Mouse (Mus musculus) lung, embryonic 15.5 days (tissue): ENCODE measurements around the gene Zkscan3. TPM values are rescaled to one million over a fixed set of nuclear protein-coding genes. Genes with fewer than 3 reads are reported as not detected.
"Not testable (repeated sequence)": the region's sequence is repeated elsewhere in the genome, so short reads cannot be mapped to it uniquely, and the experiment has no call there.

Experiments
- ATAC-seq: fragments of 200-750 bp; cut with Nextera tagmentation; 2 replicates; pipeline ENCODE4 v1.8.0; 2017; ENCODE audit warnings: moderate number of reproducible peaks, borderline replicate concordance; ENCODE audit not compliant: low FRiP score, low TSS enrichment; ENCODE audit errors: extremely low read depth
- H3K27ac ChIP-seq: fragments of 300-500 bp; sonication (generic); 2 replicates; pipeline ENCODE4 v1.5.1; 2015; ENCODE audit warnings: moderate library complexity, mild to moderate bottlenecking, inconsistent platforms
- H3K27me3 ChIP-seq: fragments of 300-500 bp; sonication (generic); 2 replicates; pipeline ENCODE4 v1.6.1; 2015; ENCODE audit warnings: inconsistent platforms
- H3K36me3 ChIP-seq: fragments of 300-500 bp; sonication (generic); 2 replicates; pipeline ENCODE4 v1.6.1; 2015; ENCODE audit warnings: inconsistent platforms
- H3K4me1 ChIP-seq: fragments of 300-500 bp; sonication (generic); 2 replicates; pipeline ENCODE4 v1.6.1; 2015; ENCODE audit warnings: inconsistent platforms
- H3K4me2 ChIP-seq: fragments of 300-500 bp; sonication (generic); 2 replicates; pipeline ENCODE4 v1.6.1; 2015; ENCODE audit warnings: inconsistent platforms, mild to moderate bottlenecking, moderate library complexity
- H3K4me3 ChIP-seq: fragments of 300-500 bp; sonication (generic); 2 replicates; pipeline ENCODE4 v1.5.1; 2015; ENCODE audit warnings: mild to moderate bottlenecking, inconsistent platforms
- H3K9ac ChIP-seq: fragments of 300-500 bp; sonication (generic); 2 replicates; pipeline ENCODE4 v1.6.1; 2015; ENCODE audit warnings: inconsistent platforms
- H3K9me3 ChIP-seq: fragments of 300-500 bp; sonication (generic); 2 replicates; pipeline ENCODE4 v1.6.1; 2016; ENCODE audit warnings: inconsistent platforms
- WGBS: fragments of 180-500 bp; shearing (Covaris S2); methylation state at CpG from one replicate; pipeline ENCODE4 v1.1.7; 2015; 5-methylcytosine and 5-hydroxymethylcytosine counted together
- polyA plus RNA-seq: library from polyadenylated mRNA; unstranded; fragments of >200 nt; fragmentation: Nextera tagmentation; extraction: Ambion mirVana; gene quantifications from 2 replicates; pipeline ENCODE4 v1.2.1, GENCODE M21; 2015

Zkscan3 gene
- polyA plus RNA-seq, 1 experiment from 2014 or later = 90.4 TPM

- H3K27me3 ChIP-seq = no peaks in the 10 kb centered on the region
- H3K9me3 ChIP-seq = no peaks in the 10 kb centered on the region
- no peak for ATAC-seq
- peak overlapping the region; percentile 63 for H3K27ac ChIP-seq
- no peaks in the 10 kb centered on the region for H3K36me3 ChIP-seq
- peak overlapping the region; percentile 27; the same call in 1 of the 2 replicates for H3K4me2 ChIP-seq
- no peak overlapping the region for H3K9ac ChIP-seq
- 62% methylated on average over 4 of the region's 4 CpGs for WGBS
- H3K4me1 ChIP-seq = peaks cover 5% of the 10 kb centered on the region; the same call in 1 of the 2 replicates
- no peak overlapping the region for H3K4me3 ChIP-seq
Measured at GRCm38 (mm10) chr13:21415266-21415665, 12.7 kb upstream of the Zkscan3 start.

- Histone ChIP-seq H3K4me2 (peak overlapping the region; percentile 27; the same call in 1 of the 2 replicates), H3K9ac (no peak overlapping the region), H3K27me3 (no peaks in the 10 kb centered on the region), H3K27ac (peak overlapping the region; percentile 63), H3K36me3 (no peaks in the 10 kb centered on the region), H3K4me3 (no peak overlapping the region), H3K9me3 (no peaks in the 10 kb centered on the region), H3K4me1 (peaks cover 5% of the 10 kb centered on the region; the same call in 1 of the 2 replicates)
- peak; percentile 49; the same call in 1 of the 2 replicates for ATAC-seq
- 49% methylated on average over 14 of the region's 15 CpGs for WGBS
Measured at GRCm38 (mm10) chr13:21414231-21415212, 12.0 kb upstream of the Zkscan3 start.

DNA sequence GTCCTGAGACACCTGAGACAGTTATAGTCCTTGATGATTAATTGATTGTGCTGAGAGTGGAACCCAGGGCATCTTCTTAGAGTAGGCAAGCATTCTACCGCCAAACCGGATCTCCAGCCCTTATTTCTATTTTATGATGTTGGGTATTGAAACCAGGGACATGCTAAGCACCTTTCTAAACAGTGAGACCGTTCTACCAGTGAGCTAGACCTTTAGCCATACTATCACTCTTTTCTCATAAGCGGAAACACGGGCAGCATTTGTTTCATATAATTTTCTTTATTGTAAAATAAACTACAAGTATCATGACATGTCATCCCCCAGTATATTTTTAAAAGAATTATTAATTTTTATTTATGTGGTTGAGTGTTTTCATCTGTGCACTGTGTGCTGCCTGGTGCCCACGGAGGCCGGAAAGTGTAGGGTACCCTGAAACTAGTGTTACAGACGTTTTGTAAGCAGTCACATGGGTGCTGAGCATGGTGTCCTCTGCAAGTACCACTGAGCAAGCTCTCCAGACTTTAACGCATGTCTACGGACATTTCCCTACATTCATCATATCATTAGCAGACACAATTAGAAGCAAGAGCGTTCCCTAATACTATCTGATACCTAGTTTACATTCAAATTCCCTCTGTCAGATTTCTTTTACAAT is 6.4 kb upstream of the Zkscan3 start:
- Histone ChIP-seq H3K9me3 (no peaks in the 10 kb centered on the region), H3K36me3 (no peaks in the 10 kb centered on the region), H3K9ac (peak overlapping the region; percentile 27; the same call in 1 of the 2 replicates), H3K27me3 (no peaks in the 10 kb centered on the region), H3K4me2 (peak overlapping the region; percentile 70), H3K4me3 (peak overlapping the region; percentile 46), H3K4me1 (peaks cover 11% of the 10 kb centered on the region; the same call in 1 of the 2 replicates), H3K27ac (peak overlapping the region; percentile 6; the same call in 1 of the 2 replicates)
- no peak for ATAC-seq
- WGBS = 48% methylated on average over 11 of the region's 11 CpGs

- H3K27ac ChIP-seq = peak overlapping the region; percentile 52
- H3K36me3 ChIP-seq = no peaks in the 10 kb centered on the region
- peak; percentile 95 for ATAC-seq
- H3K27me3 ChIP-seq = no peaks in the 10 kb centered on the region
- peak overlapping the region; percentile 57 for H3K9ac ChIP-seq
- 3% methylated on average over 27 of the region's 27 CpGs for WGBS
- peak overlapping the region; percentile 46 for H3K4me3 ChIP-seq
- no peaks in the 10 kb centered on the region for H3K9me3 ChIP-seq
- peak overlapping the region; percentile 70 for H3K4me2 ChIP-seq
- peaks cover 11% of the 10 kb centered on the region; the same call in 1 of the 2 replicates for H3K4me1 ChIP-seq
Measured at GRCm38 (mm10) chr13:21407969-21408804, 5.6 kb upstream of the Zkscan3 start.

- ATAC-seq = no peak
- Histone ChIP-seq H3K9me3 (no peaks in the 10 kb centered on the region), H3K9ac (no peak overlapping the region), H3K27me3 (no peaks in the 10 kb centered on the region), H3K4me3 (no peak overlapping the region), H3K36me3 (no peaks in the 10 kb centered on the region), H3K4me2 (peak overlapping the region; percentile 70; the same call in 1 of the 2 replicates), H3K4me1 (peaks cover 11% of the 10 kb centered on the region; the same call in 1 of the 2 replicates), H3K27ac (no peak overlapping the region)
- 80% methylated on average over 11 of the region's 11 CpGs for WGBS
Measured at GRCm38 (mm10) chr13:21407341-21407740, 4.8 kb upstream of the Zkscan3 start.

GRCm38 (mm10) chr13:21402848-21403247 is 293 bp upstream of the Zkscan3 start:
- Histone ChIP-seq H3K9me3 (no peaks in the 10 kb centered on the region), H3K4me3 (peak overlapping the region; percentile 89), H3K4me1 (peaks cover 16% of the 10 kb centered on the region), H3K27me3 (no peaks in the 10 kb centered on the region), H3K4me2 (peak overlapping the region; percentile 62), H3K27ac (0 out of 2 replicates have a peak overlapping the region, but pooled peaks have one; percentile 82), H3K36me3 (peaks cover 12% of the 10 kb centered on the region), H3K9ac (peak overlapping the region; percentile 92)
- ATAC-seq = no peak
- WGBS = 0% methylated on average over 2 of the region's 2 CpGs

DNA sequence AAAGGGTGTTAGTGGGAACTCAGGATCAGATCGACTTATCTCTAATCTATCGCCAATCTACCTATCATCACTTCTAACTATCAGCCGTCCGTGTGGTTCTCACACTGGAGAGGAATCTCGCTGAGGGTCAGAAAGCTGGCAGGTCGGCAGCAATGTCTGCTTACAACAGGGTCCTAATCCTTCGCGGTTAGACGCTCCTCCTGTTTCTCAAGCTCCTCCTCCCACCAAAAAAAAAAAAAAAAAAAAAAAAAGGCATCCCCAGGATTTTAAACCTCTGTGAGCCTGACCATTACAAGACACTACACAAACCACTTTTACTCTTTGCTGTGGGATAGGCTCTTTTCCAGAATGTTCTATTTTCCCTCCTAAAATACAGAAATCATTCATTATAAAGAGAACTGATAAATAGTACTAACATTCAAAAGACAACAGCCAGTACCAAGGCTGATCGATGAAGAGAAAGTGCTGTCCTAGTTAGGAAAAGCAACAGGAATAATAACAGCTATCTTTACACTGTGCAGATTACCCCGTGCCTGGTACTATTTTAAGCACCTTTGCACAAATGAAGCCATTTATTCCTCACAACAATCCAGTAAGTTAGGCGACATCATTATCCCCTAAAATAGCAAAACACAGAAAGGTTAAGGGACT is 794 bp downstream of the Zkscan3 start:
- Histone ChIP-seq H3K36me3 (peaks cover 12% of the 10 kb centered on the region), H3K4me1 (peaks cover 11% of the 10 kb centered on the region; the same call in 1 of the 2 replicates), H3K9ac (peak overlapping the region; percentile 92), H3K4me2 (peak overlapping the region; percentile 62), H3K4me3 (peak overlapping the region; percentile 89), H3K27me3 (no peaks in the 10 kb centered on the region), H3K27ac (peak overlapping the region; percentile 82), H3K9me3 (no peaks in the 10 kb centered on the region)
- WGBS = 5% methylated on average over 12 of the region's 12 CpGs
- 0 out of 2 replicates have a peak, but pooled peaks have one; percentile 46 for ATAC-seq

DNA sequence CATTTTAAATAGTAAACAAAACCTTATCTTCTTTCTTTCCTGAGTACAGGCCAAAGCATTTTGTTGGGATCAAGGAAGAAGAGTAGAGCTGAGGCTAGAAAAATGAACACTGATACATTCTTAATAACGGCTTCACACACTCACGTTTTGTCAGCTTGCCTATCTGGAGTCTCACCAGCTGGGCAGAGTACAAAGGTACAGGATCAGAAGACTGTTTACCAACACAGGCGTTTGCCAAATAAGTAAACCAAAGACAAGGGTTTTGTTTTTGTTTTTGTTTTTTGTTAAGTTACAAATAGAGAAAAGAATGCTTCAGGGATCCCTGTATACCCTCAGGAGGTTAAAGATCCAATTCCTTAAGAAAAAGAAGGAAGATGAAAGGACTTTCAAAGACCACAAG is 1.4 kb downstream of the Zkscan3 start:
- H3K9me3 ChIP-seq = no peaks in the 10 kb centered on the region
- peaks cover 11% of the 10 kb centered on the region; the same call in 1 of the 2 replicates for H3K4me1 ChIP-seq
- H3K4me3 ChIP-seq = peak overlapping the region; percentile 89
- 0 out of 2 replicates have a peak overlapping the region, but pooled peaks have one; percentile 92 for H3K9ac ChIP-seq
- no peak overlapping the region for H3K27ac ChIP-seq
- H3K36me3 ChIP-seq = peaks cover 17% of the 10 kb centered on the region
- H3K4me2 ChIP-seq = peak overlapping the region; percentile 62
- 68% methylated on average over 3 of the region's 3 CpGs for WGBS
- no peak for ATAC-seq
- no peaks in the 10 kb centered on the region for H3K27me3 ChIP-seq

DNA sequence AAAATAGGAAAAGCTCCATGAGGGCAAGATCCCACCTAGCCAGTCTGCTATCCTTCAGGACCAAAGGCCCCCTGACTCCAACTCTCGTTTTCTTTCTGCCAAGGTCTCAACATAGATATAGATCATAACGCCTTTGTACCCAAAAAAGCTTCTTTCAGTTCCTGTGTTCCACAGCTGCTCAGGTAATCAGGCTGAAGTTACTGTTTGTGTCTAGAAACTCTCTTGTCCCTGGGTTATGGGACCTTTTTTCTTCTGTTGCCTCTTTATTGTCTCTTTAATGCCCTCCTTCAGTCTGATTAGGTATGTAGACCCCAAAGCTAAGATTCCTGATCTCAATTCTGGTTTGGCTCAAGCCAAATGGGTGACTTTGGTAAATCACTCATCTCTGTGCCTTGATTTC is 5.1 kb downstream of the Zkscan3 start:
- Histone ChIP-seq H3K4me2 (no peak overlapping the region), H3K4me1 (peaks cover 11% of the 10 kb centered on the region; the same call in 1 of the 2 replicates), H3K9me3 (no peaks in the 10 kb centered on the region), H3K36me3 (peaks cover 44% of the 10 kb centered on the region), H3K4me3 (no peak overlapping the region), H3K9ac (no peak overlapping the region), H3K27ac (no peak overlapping the region), H3K27me3 (no peaks in the 10 kb centered on the region)
- WGBS = 75% methylated on average over 2 of the region's 2 CpGs
- no peak for ATAC-seq

DNA sequence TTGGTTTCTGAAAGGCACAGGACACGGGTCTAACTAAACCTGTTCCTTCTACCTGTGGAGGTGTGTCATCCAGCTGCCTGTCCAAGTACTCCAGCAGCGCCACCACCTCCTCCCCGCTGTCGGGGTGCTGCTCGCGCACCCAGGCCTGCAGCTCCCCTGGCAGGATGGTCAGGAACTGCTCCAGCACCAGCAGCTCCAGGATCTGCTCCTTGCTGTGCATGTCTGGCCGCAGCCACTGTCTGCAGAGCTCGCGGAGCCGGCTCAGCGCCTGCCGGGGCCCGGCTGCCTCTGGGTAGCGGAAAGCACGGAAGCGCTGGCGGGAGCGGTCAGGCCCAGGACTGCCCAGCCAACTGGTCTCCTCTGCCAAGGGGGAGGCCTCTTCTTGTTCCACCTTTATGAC is 6.5 kb downstream of the Zkscan3 start:
- H3K4me2 ChIP-seq, H3K4me1 ChIP-seq, H3K9ac ChIP-seq, H3K4me3 ChIP-seq, H3K9me3 ChIP-seq, H3K27me3 ChIP-seq, H3K27ac ChIP-seq: not testable (repeated sequence)
- peaks cover 57% of the 10 kb centered on the region for H3K36me3 ChIP-seq
- 94% methylated on average over 18 of the region's 18 CpGs for WGBS
- 0 out of 2 replicates have a peak, but pooled peaks have one; percentile 31 for ATAC-seq
